Mouse (Mus musculus) T-cell, adult 2 months (primary cell): ENCODE data around the gene Slc9a8.
"Not testable (repeated sequence)": the region's sequence is repeated elsewhere in the genome, so short reads cannot be mapped to it uniquely, and the experiment has no call there.

Experiments used
- DNase-seq: peaks from one replicate; pipeline ENCODE4 v3.0.0; 2022; ENCODE audit warnings: low spot score

Slc9a8 gene

DNA sequence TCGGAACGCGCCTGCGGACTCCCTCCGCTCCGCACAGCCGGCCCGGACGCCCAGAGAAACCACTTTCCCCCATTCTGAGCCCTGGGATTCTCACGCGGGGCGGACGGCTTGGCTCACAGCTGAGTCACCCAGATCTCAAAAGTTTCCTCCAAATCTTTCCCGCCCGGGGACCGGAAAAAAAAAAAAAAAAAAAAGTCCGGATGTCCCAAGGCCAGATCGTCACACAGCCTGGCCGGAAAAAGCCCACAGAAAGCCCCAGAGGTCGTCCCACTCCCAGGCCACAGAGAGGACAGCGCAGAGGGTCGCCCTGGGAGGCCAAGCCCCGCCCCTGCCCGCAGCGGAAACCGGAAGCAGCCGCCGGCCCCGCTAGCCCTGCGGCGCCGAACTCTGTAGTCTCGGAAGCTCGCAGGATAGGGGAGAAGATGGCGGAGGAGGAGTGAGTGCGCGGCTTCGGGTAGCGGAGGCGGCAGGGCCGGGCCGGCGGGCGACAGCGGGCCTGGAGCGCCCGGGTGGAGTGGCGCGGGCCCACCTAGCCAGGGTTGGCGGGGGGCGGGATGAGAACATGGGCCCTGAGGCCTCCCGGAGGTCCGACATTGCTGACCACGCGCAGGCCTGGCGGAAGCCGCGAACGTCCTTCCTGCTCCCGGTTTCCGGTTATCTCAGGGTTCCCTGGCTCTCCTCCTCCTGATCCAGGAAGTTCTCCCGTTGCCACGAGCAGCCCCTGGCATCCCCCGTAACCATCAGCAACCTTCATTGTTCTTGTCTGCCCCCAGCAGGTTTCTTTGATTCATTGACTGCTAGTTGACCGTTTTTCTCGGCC is at the start of gene Slc9a8:
Gene Slc9a8 (plus strand): TSS at position 383 of the 820 bp plus-strand sequence.
- DNase-seq = peak; percentile 86

DNA sequence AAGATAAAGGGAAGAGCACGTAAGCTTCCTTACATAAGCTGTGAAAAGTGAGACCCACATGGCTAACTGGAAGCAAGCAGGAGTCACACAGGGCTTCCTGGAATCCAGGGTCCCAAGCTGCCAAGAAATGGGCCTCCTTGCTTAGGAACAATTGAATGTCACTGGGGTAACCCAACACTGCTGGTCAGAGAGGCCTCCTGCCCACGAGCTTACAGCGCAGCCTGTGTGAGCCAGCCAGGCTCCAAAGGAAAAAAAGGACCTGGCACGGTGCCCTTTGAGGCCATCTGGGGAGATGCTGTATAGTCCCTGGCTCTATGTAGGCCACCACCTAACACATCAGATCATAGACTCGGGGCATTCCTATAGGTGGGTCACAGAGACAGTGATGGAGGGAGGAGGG is 48.2 kb upstream of the Slc9a8 start:
- DNase-seq = no peak

DNA sequence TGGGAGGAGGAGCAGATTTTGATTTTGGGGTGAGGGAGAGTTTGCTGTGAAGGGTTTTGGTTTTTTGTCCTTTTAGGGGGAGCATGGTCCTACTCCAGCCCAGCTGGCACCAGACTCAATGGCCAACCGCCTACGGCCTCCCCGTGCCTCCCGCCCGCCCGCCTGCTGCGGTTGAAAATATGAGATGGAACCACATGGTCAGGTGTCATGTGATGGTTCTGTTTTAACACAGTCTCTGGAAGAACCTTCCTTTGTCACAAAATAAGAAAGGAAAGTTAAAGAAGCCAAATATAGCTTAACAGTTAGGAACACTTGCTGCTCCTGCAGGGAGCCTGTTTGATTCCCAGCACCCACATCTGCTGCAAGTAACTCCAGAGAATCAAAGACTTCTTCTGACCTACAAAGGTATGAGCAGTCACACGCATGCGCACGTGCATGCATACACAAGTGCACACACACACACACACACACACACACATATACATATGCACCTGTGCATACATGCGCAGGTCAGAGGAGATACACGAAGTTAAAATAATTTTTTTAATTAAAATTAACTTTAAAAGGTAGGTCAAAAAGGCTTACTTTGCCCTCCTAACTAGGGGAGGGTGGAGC is 47.2 kb upstream of the Slc9a8 start:
- no peak for DNase-seq

DNA sequence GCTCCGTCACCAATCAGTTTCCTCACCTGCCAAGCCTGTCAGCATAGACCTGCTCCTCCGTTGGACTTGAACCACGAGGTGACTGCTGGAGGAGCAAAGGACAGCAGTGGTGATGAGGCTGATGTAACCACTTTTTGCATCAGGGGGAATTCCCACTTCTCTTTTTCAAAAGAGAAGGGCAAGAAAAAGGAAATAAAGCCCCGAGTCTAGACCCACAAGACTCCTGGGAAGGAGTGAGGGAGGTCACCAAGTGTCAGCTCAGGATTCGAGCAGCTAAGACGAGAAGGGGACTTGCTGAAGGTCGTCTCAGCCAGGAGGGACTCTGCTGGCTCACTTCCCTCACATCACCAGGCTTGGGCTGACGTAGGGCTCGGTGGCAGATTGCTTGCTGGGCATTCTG is 46.4 kb upstream of the Slc9a8 start:
- DNase-seq = no peak

DNA sequence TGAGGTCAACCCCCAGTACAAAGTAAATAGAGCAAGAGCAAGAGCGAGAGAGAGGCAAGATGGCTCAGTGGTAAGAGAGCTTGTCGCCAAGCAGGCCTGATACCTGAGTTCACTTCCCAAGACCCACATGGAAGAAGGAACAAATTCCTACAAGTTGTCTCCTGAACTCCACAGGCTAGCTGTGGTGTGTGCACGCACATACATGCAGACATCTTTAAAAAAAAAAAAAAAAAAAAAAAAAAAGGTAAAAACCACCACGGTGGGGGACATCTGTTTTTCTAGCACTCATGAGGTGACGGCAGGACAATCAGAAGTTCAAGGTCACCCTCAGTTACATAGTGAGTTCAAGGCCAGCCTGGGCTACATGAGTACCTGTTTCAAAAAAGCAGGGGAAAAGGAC is 45.8 kb upstream of the Slc9a8 start:
- DNase-seq = no peak

DNA sequence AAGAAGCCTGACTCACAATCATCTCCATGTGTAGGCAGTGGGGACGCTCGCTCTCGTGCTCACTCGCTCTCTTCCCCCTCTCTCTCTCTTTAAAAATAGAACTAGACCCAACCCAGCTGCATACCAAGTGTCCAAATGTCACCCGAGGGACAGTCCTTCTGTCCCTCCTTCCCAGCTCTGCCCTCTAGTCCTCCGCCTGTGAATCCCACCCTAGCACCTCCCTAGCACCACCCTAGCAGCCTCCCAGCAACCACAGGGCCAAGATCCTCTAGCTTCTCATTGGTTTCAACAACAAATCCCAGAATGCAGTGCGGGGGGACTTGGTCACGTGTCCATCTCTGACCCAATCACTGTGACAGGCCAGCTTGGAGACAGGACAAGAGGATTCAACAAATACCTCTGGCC is 45.4 kb upstream of the Slc9a8 start:
- DNase-seq = no peak

DNA sequence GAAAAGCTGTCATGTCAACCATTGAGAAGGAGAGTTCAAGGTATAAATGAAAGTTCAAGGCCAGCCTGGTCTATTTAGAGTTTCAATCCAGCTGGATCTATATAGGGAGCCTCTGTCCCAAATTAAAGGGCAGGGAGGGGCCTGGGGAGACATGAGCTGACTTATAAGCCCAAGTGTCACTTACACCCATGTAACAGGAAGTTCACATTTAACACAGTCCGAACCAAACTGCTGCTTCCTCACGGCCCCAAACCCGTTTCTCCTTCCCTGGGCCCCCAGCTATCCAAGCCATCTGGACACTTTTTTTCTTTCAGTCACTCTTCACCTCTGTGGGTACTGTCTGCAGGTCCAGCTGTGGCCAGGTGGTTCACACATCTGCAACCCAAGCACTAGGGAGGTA is 43.8 kb upstream of the Slc9a8 start:
- DNase-seq = no peak

DNA sequence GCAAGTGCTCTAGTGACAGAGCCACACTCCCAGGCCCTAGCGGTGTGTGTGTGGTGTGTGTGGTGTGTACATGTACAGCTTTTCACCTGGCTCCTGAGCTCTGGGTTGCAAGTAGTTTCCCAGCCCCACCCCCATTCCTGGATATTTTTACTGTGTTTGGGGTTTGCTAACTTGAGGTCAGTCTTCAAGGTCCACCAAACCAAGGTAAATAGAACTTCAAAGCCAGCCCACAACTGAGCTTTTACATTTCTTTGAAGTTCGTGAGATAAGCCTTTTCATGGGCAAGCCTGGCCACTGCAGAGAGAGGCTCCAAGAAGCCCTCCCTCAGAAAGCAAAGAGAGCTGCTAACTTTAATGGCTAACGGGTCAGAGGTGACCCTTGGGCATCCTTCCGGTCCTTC is 42.5 kb upstream of the Slc9a8 start:
- no peak for DNase-seq

DNA sequence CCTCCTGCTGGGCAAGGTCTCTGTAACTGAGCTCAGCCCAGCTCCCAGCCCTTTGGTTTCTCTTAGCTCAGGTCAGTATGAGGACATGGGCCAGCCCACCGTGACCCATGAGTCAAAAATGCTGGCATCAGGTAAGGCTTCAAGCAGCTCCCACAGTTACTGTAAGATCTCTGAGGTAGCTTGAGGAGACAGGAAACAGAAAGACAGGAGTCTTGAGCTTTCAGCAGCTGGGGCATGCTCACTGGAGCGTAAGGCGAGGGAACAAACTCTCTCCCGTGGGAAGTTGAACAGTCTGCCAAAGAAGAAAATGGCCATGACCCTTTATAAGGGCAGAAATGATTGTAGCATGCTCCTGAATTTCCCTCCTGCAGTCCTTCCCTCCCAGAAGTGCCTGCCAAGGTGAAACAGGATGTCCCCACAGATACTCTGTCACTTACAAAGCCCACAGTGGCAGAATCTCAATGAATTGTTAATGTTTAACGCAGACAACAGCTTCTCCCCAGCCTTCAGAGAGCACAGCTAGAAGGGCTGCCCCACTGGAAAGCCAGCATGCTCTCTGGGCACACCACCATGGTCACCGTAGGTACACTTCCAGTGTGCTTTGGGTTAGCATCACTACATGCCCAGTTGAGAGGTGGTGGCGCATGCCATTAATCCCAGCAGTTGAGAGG is 40.8 kb upstream of the Slc9a8 start:
- DNase-seq = no peak

DNA sequence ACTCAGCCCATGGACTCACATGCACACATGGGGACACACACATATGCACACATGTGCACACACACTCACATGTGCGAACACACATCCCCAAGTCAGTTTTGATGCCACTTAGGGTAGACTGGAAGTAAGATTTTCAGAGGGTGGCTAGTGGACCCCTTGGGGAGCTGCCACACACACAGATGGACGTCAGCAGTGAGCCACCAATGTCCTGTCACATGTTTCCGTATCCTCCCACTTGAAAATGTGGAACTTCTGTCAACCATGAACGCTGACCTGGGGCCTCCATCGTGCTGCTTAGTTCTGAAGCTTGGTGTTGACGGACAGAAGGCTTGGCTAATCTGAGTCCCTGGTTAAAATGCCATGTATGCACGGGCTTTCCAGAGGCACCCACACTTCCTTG is 39.9 kb upstream of the Slc9a8 start:
- DNase-seq = no peak

DNA sequence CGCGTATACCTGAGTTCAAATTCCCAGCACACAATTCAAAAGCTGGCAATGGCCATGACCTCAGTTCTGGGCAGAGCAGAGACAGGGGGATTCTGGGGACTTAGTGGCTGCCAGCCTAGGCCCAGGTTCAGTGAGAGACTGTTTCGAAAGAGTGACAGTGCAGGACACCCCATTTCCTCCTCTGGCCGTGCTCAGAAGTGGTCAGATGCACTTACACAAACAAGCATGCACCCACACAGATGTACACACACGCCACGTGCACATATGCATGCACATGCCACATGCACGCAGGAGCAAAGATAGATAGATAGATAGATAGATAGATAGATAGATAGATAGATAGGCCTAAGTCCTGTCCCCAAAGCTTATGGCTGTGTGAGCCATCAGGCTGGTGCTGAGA is 39.1 kb upstream of the Slc9a8 start:
- no peak for DNase-seq

DNA sequence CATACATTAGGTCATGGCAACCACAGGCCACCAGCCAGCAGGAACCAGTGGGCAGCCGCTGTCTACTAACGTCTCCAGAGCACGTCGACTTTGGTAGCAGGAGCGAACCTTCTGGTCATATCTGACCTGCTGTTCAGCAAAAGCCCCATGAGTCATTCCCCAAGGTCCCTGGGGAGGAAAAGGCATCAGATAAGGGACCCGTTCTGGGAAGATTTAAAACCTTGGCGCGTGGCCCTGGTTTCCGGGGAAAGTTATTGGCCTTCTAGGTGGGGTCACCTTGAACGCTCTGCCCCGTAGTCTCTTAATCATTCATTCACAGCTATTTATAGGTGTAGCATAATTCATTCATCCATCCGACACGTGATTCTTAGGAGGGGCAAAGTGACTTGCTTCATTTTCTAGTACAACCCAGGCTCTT is 37.8 kb upstream of the Slc9a8 start:
- no peak for DNase-seq

DNA sequence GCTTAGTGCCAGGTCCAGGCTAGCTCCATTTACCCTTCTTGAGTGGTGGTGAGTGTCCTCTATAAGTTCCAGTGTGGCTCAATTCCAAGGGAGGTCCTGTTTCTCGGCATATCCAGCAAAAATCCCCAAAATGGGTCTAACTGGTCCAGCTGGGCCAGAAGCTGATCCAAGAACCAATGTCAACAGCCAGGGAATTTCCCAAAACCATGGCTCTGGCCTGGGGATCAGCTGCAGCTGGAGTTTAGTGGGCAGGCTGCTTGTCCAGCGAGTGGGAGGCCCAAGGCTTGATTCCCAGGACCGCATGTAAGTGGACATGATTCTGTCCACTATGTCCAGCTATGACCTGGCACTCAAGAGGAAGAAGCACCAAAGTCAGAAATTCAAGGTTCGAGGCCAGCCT is 35.1 kb upstream of the Slc9a8 start:
- DNase-seq = no peak

DNA sequence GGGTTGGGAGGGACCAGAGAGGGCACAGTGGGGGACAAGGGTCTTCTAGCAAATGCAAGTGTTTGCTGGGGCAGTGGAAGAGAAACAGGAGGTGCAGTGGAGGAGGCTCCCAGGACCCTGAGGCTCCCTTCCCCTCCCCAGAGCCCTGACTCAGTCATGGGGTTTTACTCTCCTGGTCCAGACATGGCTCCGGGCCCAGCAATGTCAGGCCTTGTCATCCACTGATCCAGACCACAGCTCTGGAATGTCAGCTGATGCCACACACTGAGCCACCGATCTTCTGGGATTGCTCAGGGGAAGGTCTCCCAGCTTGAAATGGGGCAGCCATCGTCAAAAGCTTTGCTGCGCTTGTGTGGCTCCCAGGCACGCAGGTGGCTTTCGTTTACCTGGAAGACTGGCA is 34.5 kb upstream of the Slc9a8 start:
- DNase-seq = no peak

DNA sequence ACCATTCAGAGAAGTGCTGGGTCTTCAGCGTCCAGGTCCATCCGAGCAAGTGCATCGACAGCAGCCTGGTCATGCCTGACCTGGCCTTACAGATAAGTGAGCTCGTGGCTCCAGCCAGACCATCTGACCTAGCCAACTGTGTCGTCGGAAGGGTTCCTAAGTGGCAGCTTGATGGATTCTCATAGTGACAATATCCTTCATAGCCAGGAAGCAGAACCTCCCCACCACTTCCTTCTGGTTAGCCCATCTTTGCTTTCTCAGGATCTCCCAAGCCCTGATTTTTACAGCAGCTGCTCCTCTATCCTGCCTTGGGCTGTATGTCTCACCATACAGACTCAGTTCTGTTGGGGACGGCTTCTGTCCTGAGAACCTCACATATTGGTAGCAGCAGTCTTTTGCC is 27.1 kb upstream of the Slc9a8 start:
- DNase-seq = no peak

DNA sequence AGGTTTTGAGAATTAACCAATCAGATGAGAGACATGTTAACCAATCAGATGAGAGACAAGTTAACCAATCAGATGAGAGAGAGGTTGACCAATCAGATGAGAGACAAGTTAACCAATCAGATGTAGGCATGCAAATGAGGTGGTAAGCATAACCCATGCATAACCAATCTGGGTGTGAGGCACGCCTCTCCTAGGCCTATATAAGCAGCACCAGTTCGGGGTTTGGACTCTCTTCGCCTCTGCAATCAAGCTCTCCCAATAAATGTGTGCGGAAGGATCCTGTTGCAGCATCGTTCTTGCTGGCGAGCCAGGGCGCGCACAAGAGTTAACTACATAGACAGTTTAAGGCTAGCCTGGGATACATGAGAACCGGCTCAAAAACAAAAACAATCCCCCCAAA is 25.1 kb upstream of the Slc9a8 start:
- not testable (repeated sequence) for DNase-seq

DNA sequence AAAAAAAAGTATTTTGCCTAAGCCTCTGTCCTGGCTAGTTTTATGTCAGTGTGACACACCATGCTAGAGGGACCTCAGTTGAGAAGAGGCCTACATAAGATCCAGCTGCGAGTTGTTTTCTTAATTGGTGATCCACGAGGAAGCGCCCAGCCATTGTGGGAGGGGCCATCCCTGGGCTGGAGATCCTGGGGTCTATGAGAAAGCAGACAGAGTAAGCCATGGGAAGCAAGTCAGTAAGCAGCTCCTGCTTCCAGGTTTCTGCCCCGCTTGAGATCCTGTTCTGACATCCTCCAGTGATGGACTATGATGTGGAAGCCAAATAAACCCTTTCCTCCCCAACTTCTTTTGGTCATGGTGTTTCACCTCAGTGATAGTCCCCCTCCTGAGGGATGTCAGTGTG is 22.5 kb upstream of the Slc9a8 start:
- no peak for DNase-seq

DNA sequence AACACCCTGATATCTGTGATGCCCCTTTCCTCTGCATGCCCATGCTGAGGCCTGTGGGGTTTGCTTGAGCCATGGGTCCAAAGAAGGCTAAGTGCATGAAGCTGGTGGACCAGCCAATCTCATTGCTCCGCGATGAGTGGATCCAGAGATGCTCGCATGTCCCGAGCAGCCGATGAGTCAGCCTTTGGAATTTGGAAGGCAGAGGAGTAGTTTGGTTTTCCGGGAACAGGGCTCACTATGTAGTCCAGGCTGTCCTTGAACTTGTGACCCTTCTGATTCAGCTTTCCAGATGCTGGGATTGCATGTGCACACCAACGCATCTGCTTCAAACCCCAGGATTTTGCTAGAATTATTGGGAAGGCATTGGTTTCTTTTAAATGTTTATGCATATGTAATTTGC is 21.9 kb upstream of the Slc9a8 start:
- DNase-seq = no peak

DNA sequence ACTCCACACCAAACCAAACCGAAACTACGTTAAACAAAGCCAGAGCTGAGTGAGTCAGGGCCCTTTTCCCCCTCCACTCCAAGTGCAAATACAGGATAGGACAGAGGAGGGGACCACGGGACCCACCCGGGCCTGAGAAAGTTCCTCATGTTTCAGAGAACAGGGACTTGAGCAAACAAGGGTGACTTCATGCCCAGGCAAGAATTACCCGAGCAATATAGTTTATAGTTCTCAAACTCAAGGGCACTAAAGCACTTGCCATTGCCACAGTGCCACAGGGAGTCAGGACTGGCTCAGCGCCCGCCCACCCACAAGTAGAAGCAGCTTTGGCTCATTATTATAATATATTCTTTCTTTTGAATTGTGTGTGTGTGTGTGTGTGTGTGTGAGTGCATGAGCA is 18.4 kb upstream of the Slc9a8 start:
- DNase-seq = no peak

DNA sequence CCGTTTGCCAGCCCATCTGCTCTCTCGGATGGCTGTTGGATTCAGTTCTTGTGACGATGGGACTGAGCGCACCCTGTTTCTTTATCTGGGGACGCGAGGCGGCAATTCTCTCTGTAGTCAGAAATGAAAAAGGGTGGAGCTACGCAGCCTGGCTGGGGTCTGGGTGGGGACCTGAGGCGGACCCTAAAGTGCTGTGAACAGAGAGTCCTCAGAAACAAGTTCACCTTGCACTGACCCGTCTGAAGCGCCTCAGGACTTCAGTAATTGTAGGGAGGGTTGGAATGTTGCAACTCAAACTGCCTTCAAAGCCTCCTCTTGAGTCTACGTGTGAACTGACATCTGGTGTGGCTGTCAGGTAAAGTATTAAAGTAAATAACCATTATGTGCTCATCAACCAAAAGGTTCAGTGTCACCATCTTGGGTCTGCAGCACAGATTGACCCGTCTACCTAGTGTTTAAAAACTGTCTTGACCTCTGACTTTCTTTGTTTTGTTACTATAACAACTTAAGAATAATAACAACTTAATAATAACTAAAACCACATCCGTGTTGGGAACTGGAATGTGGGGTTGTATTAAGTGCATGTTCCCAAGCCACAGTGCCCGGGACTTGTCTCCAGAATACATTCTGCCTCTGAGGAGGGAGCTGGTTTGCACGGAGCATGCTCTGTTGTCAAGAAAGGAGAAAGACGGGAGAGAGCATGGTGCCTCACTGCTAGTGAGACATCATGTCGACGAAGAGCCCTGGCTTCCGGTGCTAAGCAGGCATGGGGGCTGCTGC is 16.2 kb upstream of the Slc9a8 start:
- DNase-seq = no peak

DNA sequence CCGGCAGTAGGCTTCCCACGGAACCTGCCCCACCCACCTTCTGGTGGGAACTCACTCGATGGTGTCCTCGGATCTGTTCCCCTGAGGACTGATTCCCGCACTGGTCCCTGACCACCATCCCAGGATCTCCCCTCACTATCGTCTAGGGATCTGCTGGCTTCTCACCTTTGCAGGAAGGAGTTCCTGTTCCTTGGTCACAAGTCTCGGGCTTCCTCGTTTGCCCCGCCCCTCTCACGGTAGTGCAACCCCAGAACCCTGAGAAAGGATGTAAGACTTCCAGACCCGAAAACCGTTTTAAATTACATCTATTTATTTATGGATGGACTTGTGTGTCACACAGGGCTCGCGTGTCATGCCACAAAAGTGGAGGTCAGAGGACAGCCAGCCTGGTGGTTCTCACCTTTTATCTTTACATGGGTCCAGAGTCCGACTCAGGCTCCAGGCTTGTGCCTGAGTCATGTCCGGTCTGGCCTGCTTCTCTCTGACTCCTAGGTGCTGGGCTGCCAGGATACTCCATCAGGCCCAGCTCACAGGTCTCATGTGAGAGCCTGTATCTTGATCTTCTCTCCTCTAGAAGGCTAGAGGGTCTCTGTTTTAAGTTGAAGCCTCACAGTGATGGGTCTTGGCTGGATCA is 14.1 kb upstream of the Slc9a8 start:
- DNase-seq = no peak

DNA sequence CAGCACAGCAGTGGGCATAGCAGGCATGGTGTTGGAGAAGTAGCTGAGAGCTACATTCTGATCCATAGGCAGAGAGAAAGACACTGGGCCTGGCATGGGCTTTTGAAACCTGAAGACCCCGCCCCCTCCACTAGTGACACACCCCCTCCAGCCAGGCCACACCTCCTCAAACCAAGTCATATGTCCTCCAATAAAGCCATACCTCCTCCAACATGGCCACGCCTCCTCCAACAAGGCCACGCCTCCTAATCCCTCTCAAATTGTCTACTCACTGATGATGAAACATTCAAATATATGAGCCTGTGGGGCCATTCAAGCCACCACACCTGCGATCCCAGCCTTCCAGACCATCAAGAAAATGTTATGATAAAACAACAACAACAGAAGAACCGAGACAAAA is 7.1 kb upstream of the Slc9a8 start:
- no peak for DNase-seq
